Mouse (Mus musculus) spleen, embryonic (tissue): ENCODE data around the gene Prkce.

Experiments
- CTCF ChIA-PET: fragments of 350-600 bp; sonication (Branson Sonifier 250); formaldehyde crosslinking; loops from one replicate; lab custom pipeline; 2022; lab: Charles Lee

Prkce gene

GRCm38 (mm10) chr17:86397647-86398046 lies 230.1 kb downstream of the Prkce start:
- CTCF ChIA-PET, result no interaction called here

- CTCF ChIA-PET, result no interaction called here
These were observed 230.6 kb downstream of the Prkce start for GRCm38 (mm10) chr17:86398226-86398625.

GRCm38 (mm10) chr17:86400032-86400431 lies 232.4 kb downstream of the Prkce start:
- CTCF ChIA-PET, result no interaction called here

GRCm38 (mm10) chr17:86404795-86405501 lies 237.4 kb downstream of the Prkce start:
- CTCF ChIA-PET, result no interaction called here

GRCm38 (mm10) chr17:86405644-86406043 lies 238.1 kb downstream of the Prkce start:
- CTCF ChIA-PET, result no interaction called here

GRCm38 (mm10) chr17:86407921-86408613 lies 240.5 kb downstream of the Prkce start:
- CTCF ChIA-PET, result no interaction called here

- CTCF ChIA-PET, result no interaction called here
These were observed 241.0 kb downstream of the Prkce start for GRCm38 (mm10) chr17:86408614-86409006.

GRCm38 (mm10) chr17:86409485-86409884 lies 241.9 kb downstream of the Prkce start:
- CTCF ChIA-PET, result interaction anchor here (0.7 kb wide), 1 partner anchor 725 kb away, joined by 3 read pairs; no protein-coding TSS in a partner anchor

GRCm38 (mm10) chr17:86410496-86410895 lies 242.9 kb downstream of the Prkce start:
- CTCF ChIA-PET, result interaction anchor here (0.7 kb wide), 1 partner anchor 446 kb away, joined by 4 read pairs; no protein-coding TSS in a partner anchor

- CTCF ChIA-PET, result no interaction called here
These were observed 244.6 kb downstream of the Prkce start for GRCm38 (mm10) chr17:86412141-86412540.

- CTCF ChIA-PET, result no interaction called here
These were observed 247.0 kb downstream of the Prkce start for GRCm38 (mm10) chr17:86414608-86415007.

- CTCF ChIA-PET, result no interaction called here
These were observed 248.4 kb downstream of the Prkce start for GRCm38 (mm10) chr17:86415989-86416388.

GRCm38 (mm10) chr17:86418334-86418733 lies 250.7 kb downstream of the Prkce start:
- CTCF ChIA-PET, result no interaction called here

- CTCF ChIA-PET, result no interaction called here
These were observed 251.6 kb downstream of the Prkce start for GRCm38 (mm10) chr17:86419199-86419598.

- CTCF ChIA-PET, result interaction anchor here (1.2 kb wide), 1 partner anchor 27 kb away, joined by 3 read pairs; no protein-coding TSS in a partner anchor
These were observed 253.2 kb downstream of the Prkce start for GRCm38 (mm10) chr17:86420646-86421338.

- CTCF ChIA-PET, result interaction anchor here (1.2 kb wide), 1 partner anchor 26 kb away, joined by 3 read pairs; no protein-coding TSS in a partner anchor
These were observed 254.4 kb downstream of the Prkce start for GRCm38 (mm10) chr17:86422023-86422422.

- CTCF ChIA-PET, result no interaction called here
These were observed 262.3 kb downstream of the Prkce start for GRCm38 (mm10) chr17:86429877-86430276.

GRCm38 (mm10) chr17:86433117-86433516 lies 265.5 kb downstream of the Prkce start:
- CTCF ChIA-PET, result interaction anchor here (0.8 kb wide), 1 partner anchor 48 kb away, joined by 3 read pairs; no protein-coding TSS in a partner anchor

GRCm38 (mm10) chr17:86433813-86434212 lies 266.2 kb downstream of the Prkce start:
- CTCF ChIA-PET, result interaction anchor here (0.8 kb wide), 1 partner anchor 49 kb away, joined by 3 read pairs; no protein-coding TSS in a partner anchor

GRCm38 (mm10) chr17:86434781-86435180 lies 267.2 kb downstream of the Prkce start:
- CTCF ChIA-PET, result interaction anchor here (0.6 kb wide), 1 partner anchor 78 kb away, joined by 3 read pairs; no protein-coding TSS in a partner anchor

GRCm38 (mm10) chr17:86435570-86435969 lies 268.0 kb downstream of the Prkce start:
- CTCF ChIA-PET, result no interaction called here

GRCm38 (mm10) chr17:86435984-86436383 lies 268.4 kb downstream of the Prkce start:
- CTCF ChIA-PET, result no interaction called here
